Mouse (Mus musculus): Measurements from ENCODE around the gene Hdac9.

Gene Hdac9

DNA sequence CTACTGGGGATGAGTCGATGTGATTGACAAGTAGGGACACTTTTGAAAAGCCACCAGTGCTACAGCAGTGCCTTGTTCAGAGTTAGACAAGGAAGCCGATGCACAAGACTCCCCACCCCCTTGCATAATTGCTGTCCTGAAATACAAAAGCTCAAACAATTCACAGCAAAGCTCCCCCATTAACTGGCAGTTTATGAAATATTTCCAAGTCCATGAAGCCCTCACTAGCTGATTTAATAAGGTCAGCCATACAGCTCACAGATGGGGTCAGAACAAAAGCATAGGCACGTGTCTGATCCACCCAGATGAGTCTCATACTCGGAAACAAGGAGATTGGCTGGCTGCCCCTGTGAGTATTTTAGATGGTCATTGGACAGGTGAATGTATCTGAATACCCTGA, 228.0 kb downstream of the Hdac9 start:
- no peak for DNase-seq

DNA sequence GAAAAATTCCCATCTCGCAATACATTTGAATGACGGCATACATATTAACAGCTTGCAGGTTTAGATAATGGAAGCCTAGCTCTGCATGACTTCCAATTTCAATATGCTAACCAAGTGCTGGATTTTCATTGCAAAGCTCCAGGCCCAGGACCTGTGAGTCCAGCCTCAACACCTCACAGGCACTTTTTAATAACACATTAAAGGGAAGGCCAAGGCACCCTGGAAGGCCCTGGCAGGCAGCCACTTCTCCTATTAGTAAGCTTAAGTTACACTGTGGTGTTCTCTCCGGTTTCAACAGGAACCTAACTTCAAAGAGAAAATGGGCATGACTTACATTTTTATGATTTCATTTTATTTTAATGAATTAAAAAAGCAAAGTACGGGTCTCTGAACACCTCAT, 233.5 kb downstream of the Hdac9 start:
- peak in 1 of 2 experiments; percentile 25 for DNase-seq

- DNase-seq: no peak
Observed at GRCm38 (mm10) chr12:34682657-34683056, 234.2 kb downstream of the Hdac9 start.

DNA sequence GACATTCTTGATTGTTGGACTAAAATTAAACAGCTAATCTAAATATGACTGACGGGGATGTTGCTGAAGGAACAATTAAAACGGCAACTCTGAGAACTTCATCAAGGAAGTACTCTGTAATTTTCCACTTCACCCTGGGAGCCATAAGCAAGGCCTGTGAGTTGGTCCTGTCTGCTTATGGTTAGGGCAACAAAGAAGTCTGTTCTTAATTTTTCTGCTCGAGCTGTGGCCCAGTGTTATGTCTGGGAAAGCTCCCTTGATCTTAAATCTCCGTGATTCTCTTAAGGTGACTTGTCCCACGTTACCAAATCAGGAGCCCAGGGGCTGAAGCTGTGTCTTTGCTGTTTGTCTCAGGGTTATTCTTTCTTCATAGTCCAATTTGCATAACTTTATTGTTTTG, 236.3 kb downstream of the Hdac9 start:
- DNase-seq: no peak

GRCm38 (mm10) chr12:34677110-34677509, 239.8 kb downstream of the Hdac9 start:
- DNase-seq: no peak

- DNase-seq: no peak
Observed at GRCm38 (mm10) chr12:34674235-34674634, 242.7 kb downstream of the Hdac9 start.

- no peak for DNase-seq
Observed at GRCm38 (mm10) chr12:34673539-34673938, 243.4 kb downstream of the Hdac9 start.

DNA sequence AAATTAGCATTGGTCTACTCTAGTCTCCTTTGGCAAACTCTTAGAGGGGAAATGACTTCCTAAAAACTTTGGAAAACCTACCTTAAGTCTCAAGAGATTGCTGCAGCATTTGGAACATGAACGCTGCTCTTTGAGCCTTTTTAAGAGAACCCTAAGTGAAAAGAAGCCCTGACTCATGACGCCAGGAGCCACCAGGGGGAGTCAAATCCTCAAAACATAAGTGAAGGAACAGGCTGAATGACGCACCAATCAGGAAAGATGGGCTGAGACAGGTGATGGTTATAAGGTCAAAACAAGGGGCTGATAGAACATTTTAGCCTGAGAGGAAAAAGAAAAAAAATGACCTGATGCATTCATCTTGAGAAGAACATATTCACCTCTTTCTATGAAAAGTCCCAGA, 252.1 kb downstream of the Hdac9 start:
- peak; percentile 84 to 85 for DNase-seq

- DNase-seq: no peak
Observed at GRCm38 (mm10) chr12:34661378-34661777, 255.5 kb downstream of the Hdac9 start.

GRCm38 (mm10) chr12:34660027-34660426, 256.9 kb downstream of the Hdac9 start:
- DNase-seq: no peak

GRCm38 (mm10) chr12:34658568-34658967, 258.3 kb downstream of the Hdac9 start:
- DNase-seq: no peak

GRCm38 (mm10) chr12:34658119-34658518, 258.8 kb downstream of the Hdac9 start:
- DNase-seq: peak; percentile 63 to 70

- DNase-seq: peak in 1 of 2 experiments; percentile 6
Observed at GRCm38 (mm10) chr12:34653615-34654014, 263.3 kb downstream of the Hdac9 start.

DNA sequence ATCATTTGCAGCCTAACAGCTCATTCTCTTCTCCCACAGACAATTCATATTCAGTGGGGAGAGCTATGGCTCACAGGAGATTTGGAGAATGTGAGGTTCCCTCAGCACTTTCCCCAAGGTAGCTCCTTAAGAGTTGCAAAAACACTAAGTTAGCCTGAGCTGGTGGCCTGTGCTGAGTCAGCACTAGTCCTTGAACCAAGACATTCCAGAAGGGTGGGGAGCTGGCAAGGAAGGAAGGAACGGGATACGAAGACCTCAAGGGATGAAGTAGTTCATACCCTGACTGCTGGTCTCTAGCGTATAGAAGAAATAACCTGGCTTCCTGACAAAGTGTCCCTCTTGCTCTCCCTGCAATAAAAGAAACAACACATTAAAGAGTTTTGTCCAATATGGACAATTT, 268.1 kb downstream of the Hdac9 start:
- DNase-seq: no peak

GRCm38 (mm10) chr12:34641705-34642259, 275.1 kb downstream of the Hdac9 start:
- no peak for DNase-seq

GRCm38 (mm10) chr12:34637238-34638124, 279.4 kb downstream of the Hdac9 start:
- DNase-seq: no peak

GRCm38 (mm10) chr12:34619101-34619500, 297.8 kb downstream of the Hdac9 start:
- DNase-seq: peak; percentile 55 to 62

DNA sequence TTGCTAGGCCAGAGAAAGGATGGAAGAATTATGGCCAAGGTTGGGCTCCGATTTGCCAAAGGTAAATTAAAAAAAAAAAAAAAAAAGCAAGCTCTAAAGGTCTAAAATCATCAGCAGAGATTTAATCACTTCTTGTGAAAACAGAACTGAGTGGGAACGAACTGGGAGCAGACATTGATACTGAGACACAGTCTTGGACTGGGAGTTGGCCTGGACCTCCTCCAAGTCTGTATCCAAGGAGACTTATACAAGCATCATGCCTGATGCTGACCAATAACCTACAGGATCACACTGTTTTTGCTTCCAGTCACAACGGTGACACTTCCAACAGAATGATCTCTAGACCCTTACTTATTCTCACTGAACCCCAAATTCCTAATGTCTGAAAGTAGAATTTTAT, 298.6 kb downstream of the Hdac9 start:
- peak; percentile 47 to 50 for DNase-seq

DNA sequence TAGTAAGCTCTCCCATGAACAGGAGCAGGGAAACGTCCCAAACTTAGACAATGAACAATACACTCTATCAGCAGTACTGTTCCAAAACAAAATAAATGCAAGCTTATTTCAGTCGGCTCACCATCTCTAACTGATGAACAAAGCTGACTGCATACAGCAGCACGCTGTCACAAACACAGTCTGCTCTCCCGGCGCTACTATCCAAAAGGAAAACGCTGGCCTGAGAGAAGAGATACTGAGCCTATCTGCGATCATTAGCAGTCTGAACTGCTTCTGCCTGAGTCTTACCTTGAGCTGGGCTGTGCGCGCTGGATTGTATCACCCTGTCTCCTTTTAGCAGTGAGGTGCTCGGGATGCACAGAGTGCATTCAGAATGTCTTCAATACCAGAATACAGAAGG, 299.1 kb downstream of the Hdac9 start:
- DNase-seq: no peak

- no peak for DNase-seq
Observed at GRCm38 (mm10) chr12:34614796-34615195, 302.1 kb downstream of the Hdac9 start.

DNA sequence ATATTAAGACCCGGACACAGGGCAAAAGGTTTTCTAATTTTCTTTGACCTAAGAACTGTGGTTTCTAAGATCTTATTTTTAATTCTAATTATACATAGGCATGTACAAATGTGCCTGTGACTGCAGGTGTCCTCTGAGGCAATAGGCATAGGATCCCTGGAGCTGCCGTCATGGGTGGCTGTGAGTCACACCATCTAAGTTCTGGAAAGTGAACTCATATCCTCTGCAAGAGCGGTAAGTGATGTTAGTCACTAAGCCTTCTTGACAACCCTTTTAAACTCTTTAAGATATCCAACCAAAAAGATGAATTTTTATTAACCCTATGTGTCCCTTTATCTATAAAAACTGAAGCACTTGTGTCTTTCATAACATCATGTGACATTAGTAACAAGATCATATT, 304.4 kb downstream of the Hdac9 start:
- DNase-seq: no peak

DNA sequence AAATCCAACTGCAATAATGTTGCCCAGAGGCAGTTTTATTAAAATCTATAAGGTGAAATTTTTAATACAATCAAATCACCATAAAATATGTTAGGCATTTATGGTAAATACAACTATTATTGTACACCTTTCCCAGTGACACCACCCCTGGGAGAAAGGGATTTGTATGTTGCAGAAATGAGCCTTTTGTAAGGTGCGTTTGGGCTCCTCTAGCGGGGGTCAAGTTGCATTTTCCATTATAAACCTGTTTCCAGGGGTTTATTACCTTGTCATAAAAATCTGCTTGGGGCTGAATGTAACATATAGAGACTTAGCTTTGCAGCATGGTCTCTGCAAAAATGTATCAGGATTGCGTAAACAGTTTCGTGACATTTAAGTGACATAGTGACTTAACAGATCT, 312.4 kb downstream of the Hdac9 start:
- no peak for DNase-seq

DNA sequence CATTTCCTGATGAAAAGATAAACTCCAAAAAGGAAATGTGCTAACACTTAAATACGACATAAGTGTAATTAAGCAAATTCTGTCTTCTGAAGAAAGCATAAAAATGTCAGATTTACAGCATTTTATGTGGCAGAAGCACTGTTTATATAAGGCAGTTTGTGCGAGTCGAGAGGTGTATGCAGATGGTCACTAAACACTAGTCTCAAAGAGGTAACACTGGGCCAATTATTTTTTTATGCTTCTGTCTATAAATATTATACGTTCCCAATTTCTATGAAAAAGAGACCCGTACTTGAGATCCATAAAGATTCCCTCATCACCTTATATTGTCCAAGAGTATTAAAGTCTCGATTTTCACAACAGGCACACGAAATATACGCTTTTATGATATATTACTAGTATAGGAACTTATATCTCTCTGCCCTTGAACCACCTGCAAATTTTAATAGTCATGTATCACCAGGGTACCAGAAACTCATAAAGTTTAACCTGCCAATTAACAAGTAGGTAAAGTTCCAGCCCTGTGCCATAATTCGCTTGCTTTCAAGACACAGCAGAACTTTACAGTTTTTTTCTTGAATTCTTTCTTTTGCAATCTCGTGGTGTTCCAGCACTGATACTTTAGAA, 322.6 kb downstream of the Hdac9 start:
- no peak for DNase-seq

DNA sequence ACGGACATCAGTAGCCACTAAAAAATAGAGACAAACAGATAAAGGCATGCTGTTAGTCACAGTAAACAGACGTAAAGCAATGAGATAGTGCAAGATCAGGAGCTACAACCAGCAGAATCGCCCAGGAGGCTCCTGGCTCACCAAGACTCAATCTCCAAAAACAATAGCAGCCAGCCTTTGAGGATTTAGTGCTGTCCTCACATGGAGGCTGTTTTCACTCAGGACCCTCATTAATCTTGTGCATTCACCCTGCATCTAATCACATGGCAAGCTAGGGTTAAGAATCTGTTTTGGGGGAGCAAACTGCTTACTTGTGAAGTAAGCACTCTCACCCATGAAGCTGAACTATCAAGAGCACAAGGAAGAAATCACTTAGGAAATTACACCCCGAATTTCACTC, 329.7 kb downstream of the Hdac9 start:
- DNase-seq: no peak

All from cerebellum, postnatal 14 days (tissue).